Mouse (Mus musculus) spleen, adult 2 months (tissue): ENCODE data around the gene LTO1.

Experiments used
- CTCF ChIP-seq: fragments of 200-500 bp; IDR thresholded peaks from 2 replicates; pipeline ENCODE4 v1.5.1; 2011; ENCODE audit warnings: mild to moderate bottlenecking, inconsistent platforms; ENCODE audit not compliant: insufficient read depth, insufficient read length, insufficient replicate concordance; ENCODE audit errors: extremely low read depth
- POLR2A ChIP-seq: fragments of 200-500 bp; IDR thresholded peaks from 2 replicates; pipeline ENCODE4 v1.6.1; 2011; ENCODE audit warnings: low read depth, low read length, inconsistent platforms

DNA sequence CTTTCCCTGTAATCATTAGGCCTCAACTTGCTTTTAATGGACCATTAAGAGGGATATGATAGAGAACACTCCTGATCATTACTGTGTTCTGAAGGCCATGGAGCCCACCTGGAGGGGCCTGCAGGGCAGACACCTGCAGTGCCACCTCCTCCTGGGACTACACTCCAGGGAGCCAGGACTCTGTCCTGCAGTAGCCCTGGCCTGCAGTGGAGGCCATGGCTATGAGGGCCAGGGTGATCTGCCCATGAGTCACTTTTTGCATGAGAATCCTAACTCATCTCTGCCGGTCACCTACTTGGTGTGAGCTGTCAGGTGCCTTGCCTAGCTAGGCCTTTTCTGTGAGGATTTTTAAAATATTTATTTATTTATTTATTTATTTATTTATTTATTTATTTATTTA lies 36.5 kb upstream of the LTO1 start:
- no peak for TF ChIP-seq CTCF
- no peak for TF ChIP-seq POLR2A
